Mouse (Mus musculus): ENCODE results near the gene Mcrip1.
"Not testable (repeated sequence)": the region's sequence is repeated elsewhere in the genome, so short reads cannot be mapped to it uniquely, and the experiment has no call there.

Mcrip1 gene

GRCm38 (mm10) chr11:120542376-120542775, 7.2 kb downstream of the Mcrip1 start:
- DNase-seq (ENCODE audit: low read depth, low spot score), result no peak

DNA sequence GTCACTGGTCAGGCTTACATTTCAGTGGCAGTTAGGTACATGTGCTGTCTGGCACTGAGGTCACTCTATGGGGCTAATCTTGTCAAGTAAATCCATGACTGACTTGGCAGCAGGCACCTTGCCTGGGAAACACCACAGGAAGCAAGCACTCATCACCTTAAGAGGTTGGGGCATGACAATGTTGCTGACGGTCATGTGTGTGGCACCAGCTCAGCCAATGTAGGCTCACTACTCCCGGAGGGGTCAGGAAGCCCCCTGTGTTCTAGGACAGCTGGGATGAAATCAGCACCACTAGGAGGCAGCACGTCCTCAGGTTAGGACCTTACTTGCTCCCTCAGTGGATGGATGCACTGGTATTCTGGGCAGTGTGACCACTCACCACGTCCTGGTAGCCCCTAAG, 7.6 kb downstream of the Mcrip1 start:
- no peak for DNase-seq (ENCODE audit: low read depth, low spot score)

GRCm38 (mm10) chr11:120539285-120540014, 10.1 kb downstream of the Mcrip1 start:
- DNase-seq (ENCODE audit: low read depth, low spot score), result no peak

DNA sequence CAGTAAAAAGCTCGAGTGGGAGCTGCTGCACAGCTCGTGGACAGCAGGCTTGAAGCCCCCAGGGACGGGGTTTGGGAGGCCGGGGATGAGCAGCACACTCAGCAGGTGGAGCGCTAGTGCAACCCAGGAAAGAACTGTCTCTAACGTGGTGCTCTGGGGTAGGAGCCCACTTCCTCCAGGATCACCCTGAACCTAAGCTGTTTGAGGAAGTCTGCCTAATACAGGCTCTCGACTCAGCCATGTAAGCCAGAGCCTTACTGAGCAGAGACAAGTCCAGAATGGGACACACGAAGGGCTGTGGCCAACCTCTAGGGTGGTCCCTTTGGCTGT, 10.6 kb downstream of the Mcrip1 start:
- no peak for DNase-seq (ENCODE audit: low read depth, low spot score)

DNA sequence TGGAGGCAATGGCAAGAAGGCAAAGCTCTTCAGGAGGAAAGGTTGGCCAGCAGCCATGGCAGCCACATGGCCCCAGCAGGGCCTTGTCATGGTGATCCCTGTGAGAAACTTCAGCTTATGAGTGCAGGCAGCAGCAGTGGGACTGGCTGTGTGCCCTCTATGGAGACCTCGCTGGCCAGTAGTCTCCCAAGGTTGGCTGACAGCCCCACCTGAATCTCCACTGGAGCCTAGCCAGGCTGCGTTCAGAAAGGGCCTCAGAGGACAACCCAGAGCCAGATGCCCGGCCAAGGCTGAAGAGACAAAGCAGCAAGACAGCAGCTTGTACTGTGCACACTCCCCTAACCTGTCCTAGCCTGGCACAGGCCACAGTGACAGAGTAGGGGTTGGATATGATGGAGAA, 11.0 kb downstream of the Mcrip1 start:
- DNase-seq (ENCODE audit: low read depth, low spot score), result no peak

DNA sequence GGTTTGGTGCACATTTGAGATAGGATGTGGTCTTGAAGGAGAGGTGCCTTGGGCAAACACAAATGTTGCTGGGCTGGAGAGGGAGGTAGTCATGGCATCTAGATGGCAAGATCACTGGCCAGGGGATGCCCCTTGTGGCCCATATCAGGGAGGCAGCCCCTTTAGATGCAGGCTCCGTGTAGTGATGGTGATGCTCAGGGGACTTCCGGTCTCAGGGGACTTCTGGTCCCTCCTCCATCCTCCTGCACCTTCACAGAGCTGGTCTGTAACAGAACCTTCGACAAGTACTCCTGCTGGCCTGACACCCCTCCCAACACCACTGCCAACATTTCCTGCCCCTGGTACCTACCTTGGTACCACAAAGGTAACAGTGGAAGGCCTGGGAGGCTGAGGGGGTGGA, 13.7 kb downstream of the Mcrip1 start:
- DNase-seq (ENCODE audit: low read depth, low spot score), result no peak

GRCm38 (mm10) chr11:120535145-120535544, 14.4 kb downstream of the Mcrip1 start:
- no peak for DNase-seq (ENCODE audit: low read depth, low spot score)

- DNase-seq (ENCODE audit: low read depth, low spot score), result no peak
Observed at GRCm38 (mm10) chr11:120534093-120534492, 15.4 kb downstream of the Mcrip1 start.

- no peak for DNase-seq (ENCODE audit: low read depth, low spot score)
Observed at GRCm38 (mm10) chr11:120531646-120532045, 17.9 kb downstream of the Mcrip1 start.

- DNase-seq (ENCODE audit: low read depth, low spot score), result no peak
Observed at GRCm38 (mm10) chr11:120530085-120530964, 19.2 kb downstream of the Mcrip1 start, which contains the start of gene Gcgr. TSS of gene Gcgr (plus strand) at chr11:120530699.

- DNase-seq (ENCODE audit: low read depth, low spot score), result no peak
Observed at GRCm38 (mm10) chr11:120528903-120529302, 20.6 kb downstream of the Mcrip1 start.

- no peak for DNase-seq (ENCODE audit: low read depth, low spot score)
Observed at GRCm38 (mm10) chr11:120527690-120528354, 21.7 kb downstream of the Mcrip1 start.

DNA sequence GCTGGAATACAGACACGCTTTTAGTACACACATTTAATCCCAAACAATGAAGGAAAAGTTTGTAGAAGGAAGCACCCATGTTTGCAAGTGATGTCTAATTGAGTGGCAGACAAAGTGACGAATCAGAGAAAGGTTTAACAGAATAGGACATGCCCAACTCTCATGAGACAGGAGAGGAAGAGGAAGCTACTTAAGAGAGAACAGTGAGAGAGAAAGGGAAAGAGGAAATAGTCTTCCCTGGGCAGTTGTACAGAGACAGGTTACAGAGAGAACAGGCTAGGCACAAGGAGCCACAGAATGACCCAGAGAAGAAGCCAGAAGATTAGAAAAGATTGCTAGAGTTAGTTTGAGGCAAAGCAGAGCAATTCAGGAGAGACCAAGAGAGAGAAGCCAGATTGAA, 23.6 kb downstream of the Mcrip1 start:
- no peak for DNase-seq (ENCODE audit: low read depth, low spot score)

- DNase-seq (ENCODE audit: low read depth, low spot score), result no peak
Observed at GRCm38 (mm10) chr11:120522581-120522980, 26.9 kb downstream of the Mcrip1 start.

DNA sequence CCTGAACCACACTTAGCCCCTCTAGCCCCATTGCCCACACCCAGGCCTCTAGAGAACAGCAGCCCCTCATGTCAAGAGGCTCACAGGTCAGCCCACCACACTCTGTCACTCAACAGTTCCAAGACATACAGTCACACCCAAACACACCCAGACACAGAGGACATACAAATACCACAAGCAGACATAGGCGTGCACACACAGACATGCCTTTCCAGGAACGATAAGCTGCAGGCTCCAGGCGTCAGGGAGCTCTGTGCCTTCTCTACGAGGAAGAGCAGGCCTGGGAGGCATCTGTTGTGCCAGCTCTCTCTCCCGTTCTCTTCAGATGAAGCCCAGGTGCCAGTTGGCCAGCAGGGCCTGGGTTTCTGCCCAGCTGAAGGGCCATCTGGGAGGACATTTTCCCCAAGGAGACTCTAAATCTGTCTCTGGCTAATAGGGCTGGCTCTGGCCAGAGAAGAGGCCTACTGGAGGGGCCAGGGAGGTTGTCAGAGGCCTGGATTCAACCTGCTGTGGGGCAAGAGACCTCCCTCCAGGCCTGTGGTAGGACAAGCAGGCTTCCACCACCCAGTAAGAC, 28.5 kb downstream of the Mcrip1 start:
- DNase-seq (ENCODE audit: low read depth, low spot score), result no peak

GRCm38 (mm10) chr11:120520498-120520897, 29.0 kb downstream of the Mcrip1 start:
- no peak for DNase-seq (ENCODE audit: low read depth, low spot score)

DNA sequence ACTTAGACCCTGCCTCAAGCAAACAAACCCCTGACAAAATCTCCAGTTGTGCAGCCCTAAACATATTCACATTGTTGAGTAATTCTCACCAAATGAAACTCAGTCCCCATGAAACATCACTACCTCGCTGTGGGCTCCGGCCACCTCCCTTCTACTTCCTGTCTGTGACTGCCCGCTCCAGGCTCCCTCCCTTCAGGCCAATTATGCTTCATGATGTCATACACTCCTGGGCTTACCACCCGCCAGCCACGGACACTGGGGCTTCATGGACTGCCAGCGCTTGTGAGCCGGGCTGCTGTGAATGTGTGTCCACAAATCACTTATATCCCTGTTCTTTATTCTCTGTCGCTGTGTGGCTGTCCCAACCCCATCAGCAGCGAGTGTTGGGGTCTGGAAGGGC, 29.8 kb downstream of the Mcrip1 start:
- DNase-seq (ENCODE audit: low read depth, low spot score), result no peak

DNA sequence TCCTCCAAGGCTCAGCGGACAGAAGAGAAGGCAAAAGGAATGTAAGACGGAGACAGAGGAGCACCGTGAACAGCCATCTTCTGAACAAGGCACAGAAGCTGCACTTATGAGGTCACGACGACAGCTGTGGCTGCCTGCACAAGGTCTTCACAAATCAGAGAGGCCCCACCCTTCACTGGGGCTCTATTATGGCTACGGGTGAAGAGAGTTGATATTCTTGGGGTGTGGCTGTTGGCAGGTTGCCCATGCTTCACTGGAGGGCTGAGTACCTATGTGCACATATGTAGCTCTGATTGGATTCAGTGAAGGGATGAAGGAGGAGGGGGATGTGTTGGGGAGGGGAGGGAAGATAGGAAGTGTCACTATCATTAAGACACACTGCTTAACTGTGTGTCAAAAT, 31.0 kb downstream of the Mcrip1 start:
- no peak for DNase-seq (ENCODE audit: low read depth, low spot score)

GRCm38 (mm10) chr11:120518027-120518426, 31.5 kb downstream of the Mcrip1 start:
- DNase-seq (ENCODE audit: low read depth, low spot score), result no peak

DNA sequence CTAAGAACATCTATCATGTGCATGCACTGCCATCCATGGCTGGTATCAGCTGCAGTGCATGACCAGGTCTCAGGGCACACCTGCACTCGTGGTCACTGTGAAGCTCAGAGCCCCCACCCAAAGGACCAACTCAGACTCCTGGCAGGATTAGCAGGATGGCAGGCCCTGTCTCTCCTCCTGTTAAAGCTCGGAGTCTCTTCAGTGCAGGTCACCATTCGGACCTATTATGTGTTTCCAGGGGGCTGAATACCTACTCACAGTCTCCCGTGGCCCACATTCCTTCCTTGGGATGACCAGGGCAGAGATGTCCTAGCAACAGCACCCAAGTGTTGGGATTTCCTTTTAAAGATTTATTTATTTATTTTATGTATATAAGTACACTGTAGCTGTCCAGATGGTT, 32.4 kb downstream of the Mcrip1 start:
- no peak for DNase-seq (ENCODE audit: low read depth, low spot score)

DNA sequence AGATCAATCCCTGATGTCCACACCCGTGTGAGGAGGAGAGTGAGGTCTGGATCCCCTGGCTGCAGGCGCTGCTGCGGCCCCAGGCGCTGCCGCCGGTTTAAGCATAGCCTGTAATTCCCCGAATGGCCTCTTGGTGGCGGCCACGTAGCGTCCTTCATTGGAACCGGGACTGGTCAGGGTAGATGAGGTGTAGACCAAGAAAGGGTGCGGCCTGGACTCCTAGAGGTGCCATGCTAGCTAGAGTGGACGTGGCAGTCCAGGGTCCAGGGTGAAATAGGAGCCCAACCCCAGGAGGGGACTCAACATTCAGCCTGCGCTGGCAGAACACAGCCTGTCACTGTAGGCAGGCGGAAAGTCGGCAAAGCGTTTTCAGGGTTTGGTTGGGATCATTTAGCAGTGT, 33.9 kb downstream of the Mcrip1 start:
- DNase-seq (ENCODE audit: low read depth, low spot score), result peak; percentile 73

- not testable (repeated sequence) for DNase-seq (ENCODE audit: low read depth, low spot score)
Observed at GRCm38 (mm10) chr11:120514262-120514661, 35.3 kb downstream of the Mcrip1 start.
